Mouse (Mus musculus): ENCODE data around the gene Etnk2.

Etnk2 gene

DNA sequence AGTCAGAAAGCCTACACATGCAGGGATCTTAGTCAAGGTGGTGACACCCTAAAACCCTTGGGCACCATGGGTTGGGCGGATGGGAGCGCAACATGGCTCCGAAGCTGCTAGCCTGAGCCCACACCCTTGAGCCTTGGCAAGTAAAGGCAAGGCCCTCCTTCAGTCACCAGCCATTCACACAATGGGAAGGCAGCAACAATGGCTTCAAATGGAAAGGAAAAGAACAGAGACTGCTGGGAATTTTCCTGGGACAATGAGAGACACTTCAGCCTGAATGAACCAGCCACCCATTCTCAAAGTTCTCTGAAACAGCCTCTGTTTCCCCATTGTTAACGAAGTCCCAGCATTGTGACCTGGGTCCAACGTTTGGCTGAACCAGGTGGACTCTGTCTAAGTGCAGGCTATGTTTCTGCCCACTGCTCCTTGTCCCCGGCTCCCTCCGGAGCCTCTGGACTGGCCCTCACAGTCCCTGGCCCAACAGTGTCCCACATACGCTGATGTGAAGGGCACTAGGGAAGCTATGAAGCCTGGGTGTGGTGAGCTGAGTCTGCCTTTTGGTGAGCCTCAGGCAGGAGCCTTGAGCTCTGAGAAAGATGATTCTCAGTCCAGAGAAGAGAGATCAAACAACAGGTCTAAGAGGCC, 48.3 kb downstream of the Etnk2 start:
- intact Hi-C loops (cut with DNase I) = no loop called here

DNA sequence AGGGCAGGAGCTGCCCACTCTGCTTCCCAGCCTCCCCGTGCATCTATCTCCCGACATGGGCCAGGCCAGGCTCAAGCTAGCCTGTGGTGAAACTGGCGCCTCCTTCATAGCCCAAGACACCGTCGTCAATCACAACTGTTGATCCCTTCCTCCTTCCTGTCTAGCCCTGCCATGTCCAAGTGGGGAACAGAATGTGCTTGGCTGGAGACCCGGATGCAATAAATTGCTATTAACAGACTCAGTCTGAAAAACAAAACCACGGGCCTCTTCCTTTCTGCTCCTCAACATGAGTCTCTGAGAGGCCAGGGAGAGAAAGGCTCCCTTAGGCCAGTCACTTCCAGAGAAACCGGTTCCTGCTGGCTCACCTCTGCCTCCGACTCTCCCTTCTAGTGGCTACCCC, 49.6 kb downstream of the Etnk2 start:
- intact Hi-C loops (cut with DNase I) = no loop called here

DNA sequence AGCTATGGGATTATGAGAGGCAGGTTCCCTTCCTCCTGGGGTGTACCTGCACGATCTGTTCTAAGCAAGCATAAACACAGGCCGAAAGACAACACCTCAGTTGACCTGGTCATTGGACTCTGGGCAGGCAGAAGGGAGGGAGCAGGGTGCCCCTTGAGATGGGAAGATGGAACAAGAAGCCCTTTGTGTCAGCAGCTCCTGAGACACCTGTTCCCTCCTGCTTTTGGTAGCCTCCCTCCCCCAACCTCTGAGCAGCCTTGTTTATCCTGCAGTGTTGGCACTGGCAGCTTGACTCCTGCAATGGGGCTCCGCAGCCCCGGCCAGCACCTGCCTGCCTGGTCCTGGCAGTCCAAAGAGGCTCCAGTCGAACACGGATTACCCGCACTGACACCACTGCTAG, 51.7 kb downstream of the Etnk2 start:
- intact Hi-C loops (cut with DNase I) = no loop called here

DNA sequence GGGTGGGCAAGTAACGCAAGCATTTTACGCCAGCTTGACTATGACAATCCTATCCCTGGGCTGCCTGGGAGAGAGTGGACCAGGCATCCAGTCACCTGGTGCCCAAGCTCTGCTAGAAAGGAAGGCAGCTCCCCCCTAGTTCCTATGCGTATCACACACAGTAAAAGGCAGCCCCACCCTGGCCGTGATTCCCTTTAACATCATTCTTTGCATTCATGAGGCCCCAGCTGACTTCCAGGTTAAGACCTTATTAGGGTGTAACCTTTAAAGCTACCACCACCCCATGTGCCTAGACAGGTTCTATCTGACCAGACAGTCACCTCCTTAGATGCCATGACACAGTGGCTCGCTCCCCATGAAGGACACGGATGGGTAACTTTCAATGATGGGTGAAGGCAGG, 52.1 kb downstream of the Etnk2 start:
- intact Hi-C loops (cut with DNase I) = no loop called here

DNA sequence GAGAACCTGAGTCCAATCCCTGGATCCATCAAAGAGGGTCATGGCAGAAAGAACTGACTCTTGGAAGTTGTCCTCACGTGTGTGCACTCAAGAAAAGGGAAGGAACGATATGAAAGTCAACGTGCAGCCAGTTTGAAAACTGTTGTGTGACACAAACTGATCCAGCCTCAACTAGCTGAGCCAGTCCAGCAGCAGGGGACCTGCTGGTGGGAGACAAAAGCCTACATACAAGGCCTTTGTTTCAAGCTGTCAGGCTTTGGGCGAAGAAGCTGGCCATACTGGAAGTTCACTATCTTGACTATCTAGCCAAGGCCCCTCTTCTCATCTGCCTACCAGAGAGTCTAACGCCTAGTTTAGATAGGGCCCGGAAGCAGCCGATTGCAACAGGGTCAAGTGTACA, 53.1 kb downstream of the Etnk2 start:
- intact Hi-C loops (cut with DNase I) = no loop called here

DNA sequence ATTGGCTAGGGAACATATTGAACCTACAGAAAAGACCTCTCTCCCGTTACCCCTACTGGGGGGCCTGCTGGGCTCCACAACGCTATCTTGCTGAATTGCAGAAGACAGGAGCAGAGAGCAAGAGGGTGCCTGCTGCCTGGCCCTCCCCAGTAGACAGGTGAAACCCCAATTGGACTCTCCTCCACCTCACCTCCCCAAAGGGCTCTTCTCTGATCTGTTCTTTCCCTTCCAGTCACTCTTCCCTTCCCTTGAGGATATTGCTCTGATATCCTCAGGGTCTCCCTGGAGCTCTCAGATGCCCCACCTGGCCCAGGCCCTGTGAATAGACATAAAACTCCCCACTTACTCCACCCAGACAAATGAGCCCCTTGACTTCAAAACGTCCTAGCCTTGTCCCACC, 53.7 kb downstream of the Etnk2 start:
- intact Hi-C loops (cut with DNase I) = no loop called here

DNA sequence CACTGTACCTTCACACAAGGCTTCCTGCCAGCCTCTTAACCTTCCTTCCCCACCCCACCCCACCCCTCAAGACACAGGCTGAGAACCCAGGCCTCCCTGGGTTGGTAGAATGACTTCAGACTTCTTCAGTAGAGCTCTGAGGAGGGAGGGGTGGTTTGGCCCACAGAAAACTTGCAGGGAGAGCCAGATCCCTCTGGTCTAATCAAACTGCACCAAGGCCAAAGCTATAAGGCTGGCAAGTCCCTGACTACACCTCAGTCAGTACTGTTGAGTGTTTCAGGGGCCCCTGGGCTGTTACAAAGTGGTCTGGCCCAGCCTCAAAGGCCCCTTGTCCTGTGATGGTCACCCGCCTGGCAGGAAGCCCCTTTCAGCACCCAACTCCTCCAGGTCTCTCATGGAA, 54.2 kb downstream of the Etnk2 start:
- intact Hi-C loops (cut with DNase I) = no loop called here

DNA sequence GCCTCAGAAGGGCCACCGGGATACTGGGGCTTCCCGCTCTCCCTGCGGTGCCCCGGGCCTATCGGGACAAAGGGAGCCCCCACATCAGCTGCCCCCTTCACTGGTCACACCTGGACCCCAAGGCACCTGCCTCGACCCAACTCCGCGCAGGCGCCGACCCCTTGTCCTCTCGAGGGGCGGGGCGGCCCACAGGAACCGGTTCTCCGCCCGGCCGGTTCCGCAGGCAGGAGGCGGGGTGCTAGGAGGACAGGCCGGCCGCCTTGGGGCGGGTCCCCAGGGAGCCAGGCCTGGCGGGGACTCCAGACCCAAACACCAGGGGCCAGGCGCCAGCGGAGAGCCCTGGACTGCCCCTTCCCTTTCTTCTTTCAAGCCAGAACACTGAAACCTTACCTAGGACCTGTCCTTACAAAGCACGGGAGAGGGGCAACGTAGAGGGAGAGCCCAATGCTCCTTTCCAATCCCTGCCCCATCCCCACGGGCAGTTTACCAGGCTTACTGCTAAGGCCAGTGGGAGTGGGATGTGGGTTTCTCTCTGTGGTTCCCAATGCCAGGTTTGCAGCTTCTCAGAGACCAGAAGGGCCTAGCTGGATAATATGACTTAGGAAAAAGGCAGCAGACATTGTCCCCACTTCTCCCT, 54.9 kb downstream of the Etnk2 start:
- intact Hi-C loops (cut with DNase I) = no loop called here

DNA sequence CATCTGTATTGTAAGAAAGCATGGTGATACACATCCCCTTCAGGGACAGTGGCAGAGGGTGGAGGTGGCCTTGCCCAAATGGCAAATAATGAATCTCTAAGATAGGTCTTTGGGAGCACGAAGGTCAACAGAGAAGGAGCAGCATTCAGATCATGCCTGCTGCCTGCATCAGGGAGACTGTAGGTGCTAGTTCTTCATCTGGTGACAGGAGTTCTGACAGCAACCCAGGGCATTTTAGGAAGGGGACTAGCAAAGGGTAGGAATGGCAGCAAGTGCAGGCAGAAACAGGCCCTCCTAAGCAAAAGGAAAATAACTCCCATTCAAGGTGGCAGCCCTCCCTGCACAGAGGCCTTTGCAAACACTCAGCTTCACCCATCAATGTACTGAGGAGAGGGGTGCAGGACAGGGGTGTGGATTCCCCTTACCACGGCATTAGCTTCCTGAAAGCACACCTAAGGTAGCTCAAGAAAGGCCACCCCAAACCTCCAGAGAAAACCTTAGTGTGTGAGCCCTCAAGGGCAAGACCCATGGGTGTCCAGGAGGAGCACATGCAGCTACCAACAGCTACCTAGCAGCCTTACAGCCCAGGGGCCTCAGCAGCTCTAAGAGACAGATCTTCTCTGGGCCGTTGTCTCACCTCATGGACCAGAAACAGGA, 55.9 kb downstream of the Etnk2 start:
- intact Hi-C loops (cut with DNase I) = no loop called here

DNA sequence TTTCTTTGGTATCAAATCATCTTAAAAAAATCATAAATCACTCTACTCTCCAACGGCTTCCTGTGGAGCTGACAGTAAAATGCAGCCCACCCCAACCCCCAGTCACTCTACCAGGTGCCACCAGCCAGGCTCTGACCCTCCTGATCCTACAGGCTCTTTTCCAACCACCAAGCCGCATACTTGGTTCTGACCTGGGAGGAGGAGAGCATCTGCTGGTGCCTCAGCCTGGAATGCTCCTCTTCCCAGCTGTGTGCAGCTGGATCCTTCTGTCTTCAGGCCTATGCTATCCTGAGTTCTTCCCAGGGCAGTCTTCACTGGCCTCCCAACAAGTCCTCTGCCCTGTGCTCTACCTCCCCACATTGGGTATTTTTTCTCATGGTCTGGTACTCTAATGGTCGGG, 57.1 kb downstream of the Etnk2 start:
- intact Hi-C loops (cut with DNase I) = loop anchor here (5.0 kb wide), 1 partner anchor 33 kb away; no protein-coding TSS in a partner anchor

DNA sequence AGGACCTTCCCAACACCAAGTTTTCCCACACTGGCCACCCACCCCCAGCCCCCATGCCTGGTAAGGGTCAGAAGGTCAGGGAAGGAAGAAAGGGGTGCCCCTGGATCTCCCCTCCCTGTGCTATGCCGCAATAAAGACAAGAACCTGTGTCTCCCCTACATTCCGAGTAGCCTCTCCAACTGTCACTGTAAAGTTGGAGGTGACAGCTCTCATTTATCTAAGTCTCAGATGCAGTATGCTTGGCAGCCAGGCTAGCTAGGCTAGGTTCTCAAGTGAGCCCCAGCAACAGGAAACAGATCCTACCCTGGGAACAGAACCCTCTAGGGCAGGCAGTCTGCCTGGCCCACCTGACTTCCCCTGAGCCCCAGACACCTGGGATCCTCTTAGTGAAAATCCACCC, 57.7 kb downstream of the Etnk2 start:
- intact Hi-C loops (cut with DNase I) = loop anchor here (5.0 kb wide), 1 partner anchor 34 kb away; no protein-coding TSS in a partner anchor

DNA sequence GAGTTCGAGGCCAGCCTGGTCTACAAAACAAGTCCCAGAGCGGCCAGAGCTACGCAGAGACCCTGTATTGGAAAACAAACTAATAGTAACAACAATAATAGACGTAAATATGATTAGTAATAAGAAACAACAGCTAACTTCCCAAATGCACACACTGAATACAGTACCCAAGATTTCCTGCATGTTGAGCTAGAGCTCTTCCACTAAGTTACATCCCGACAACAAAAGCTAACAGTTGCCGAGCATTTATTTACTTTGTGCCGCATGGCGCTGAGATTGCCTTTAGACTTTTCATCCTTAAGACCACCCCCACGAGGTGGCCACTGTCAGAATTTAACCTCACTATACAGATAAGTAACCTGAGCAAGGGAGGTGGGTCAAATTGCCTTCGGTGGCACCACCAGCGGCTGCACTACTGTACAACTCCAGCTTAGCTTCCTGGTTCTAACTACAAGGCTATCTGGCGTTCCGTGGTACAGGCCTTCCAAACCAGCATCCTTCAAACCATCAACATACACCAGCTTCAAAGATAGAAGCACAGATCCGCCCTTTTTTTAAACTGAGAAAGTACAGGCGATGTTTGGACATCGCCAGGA, 58.7 kb downstream of the Etnk2 start:
- intact Hi-C loops (cut with DNase I) = loop anchor here (5.0 kb wide), 1 partner anchor 35 kb away; no protein-coding TSS in a partner anchor

DNA sequence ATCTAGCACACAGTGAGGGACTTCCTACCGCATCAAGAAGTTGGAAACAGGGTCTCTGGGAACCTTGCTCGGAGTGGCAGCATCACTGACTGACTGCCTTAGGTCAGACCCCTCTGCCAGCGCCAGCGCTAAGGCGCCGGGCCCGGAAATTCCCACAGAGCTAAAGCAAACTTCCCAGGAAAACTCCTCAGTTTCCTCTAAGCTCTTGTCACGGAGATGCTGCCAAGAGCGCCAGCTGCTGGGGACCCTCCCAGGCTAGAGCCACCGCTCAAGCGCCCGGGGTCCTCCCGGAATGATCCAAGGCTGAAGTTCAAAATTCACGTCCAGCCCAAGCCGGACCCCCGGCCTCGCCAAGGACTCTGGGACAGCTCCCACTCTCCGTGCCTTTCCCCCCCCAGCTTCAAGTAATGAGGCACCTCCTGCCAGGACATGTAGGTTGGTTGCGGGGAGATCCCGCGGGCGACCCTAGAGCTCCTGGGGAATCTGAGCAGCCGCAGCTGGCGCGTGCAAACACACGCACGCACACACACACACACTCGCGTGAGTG, 59.3 kb downstream of the Etnk2 start:
- intact Hi-C loops (cut with DNase I) = loop anchor here (5.0 kb wide), 1 partner anchor 35 kb away; no protein-coding TSS in a partner anchor

DNA sequence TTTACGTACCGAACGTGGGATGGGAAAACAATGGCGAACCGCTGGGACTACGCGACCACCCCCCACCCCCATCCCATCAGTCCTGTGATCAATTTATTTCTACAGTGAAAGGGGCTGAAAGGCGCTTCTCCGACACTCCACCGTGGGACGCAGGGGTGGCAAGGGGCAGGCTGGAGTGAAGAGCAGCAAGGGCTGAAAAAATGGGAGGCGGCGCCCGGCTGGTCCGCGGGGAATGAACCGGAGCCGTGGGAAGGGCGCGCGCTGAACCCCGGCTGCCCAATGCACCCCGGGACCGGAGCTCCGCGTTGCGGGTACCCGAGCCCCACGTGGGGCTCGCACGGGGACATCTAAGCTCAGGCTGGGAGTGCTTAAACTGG, 59.8 kb downstream of the Etnk2 start:
- intact Hi-C loops (cut with DNase I) = loop anchor here (5.0 kb wide), 1 partner anchor 36 kb away; no protein-coding TSS in a partner anchor

DNA sequence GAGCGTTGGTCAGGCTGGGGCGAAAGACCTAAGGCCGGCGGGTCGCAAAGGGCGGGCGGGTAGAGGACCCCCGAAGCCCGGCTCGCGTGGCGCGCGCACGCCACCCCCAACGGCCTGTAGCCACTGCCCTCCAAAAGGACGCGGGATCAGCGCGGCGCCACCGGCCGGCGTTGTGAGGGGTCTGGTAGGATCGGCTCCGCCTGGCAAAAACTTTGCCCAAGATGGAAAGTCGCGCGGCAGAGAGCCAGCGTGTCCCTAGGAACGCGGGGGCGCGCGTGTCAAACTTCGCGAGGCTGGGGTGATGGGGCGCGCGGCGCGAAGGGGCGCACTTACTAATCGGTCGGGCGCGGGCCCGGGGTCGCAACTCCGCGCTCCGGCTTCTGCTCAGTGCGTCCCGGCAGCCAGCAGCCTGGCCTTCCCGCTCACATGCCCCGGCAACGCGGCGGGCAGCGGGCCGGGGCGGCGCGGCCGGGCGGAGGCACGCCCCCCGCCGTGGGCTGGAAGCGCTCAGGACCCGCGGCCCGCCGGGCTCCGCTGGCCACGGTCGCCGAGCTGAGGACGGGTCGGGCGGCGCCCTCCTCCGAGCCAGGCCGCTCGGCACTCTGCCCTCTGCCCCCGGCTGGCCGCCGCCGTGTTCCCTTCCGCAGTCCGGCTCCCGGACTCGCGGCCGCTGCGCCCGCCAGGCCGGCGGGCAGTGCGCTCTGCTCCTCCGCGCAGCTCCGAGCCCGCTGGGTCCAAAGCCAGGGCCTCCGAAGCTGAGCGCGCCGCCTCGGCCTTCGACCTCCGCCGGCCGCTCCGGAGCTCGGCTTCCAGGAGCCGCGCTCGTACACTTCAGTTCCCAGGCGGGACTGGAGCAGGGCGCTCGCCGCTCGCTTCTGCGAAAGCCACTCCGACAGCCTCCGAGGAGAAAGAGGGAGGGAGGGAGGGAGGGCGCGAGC, 60.4 kb downstream of the Etnk2 start, which contains the start of gene Sox13:
TSS of gene Sox13 (minus strand) at position 835 of the 938 bp plus-strand sequence.
- intact Hi-C loops (cut with DNase I) = loop anchor here (5.0 kb wide), 1 partner anchor 37 kb away; no protein-coding TSS in a partner anchor

DNA sequence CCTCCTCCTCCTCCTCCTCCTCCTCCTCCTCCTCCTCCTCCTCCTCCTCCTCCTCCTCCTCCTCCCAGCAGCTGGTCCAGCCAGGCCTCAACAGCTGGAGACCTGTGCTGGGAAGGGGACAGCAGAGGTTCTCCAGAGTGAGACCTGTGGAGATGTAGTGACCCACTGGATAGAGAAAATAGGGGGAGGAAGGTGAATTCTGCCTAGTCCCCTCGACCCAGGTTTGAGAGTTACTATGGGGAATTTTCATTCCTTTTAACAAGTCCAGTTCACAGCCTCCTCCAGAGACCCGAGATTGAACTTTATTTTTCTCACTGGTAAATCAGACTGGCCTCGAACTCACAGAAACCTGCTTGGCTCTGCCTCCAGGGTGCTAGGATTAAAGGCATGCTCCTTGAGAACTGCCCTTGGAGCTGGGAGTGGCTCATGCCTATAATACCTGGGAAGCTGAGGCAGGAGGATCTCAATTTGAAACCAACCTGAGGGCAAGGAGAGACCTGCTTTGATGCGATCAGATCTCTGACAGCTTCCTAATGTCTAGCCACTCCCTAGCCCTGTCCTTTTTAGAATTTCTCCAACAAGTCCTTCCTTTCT, 61.3 kb downstream of the Etnk2 start:
- intact Hi-C loops (cut with DNase I) = loop anchor here (5.0 kb wide), 1 partner anchor 37 kb away; no protein-coding TSS in a partner anchor

All from adrenal gland (tissue).